Mouse (Mus musculus) lung, postnatal 36 days (tissue): ENCODE data around the gene Il33.
A peak's percentile ranks its signal among the peaks of the same experiment; 100 is the strongest.
"Not testable (repeated sequence)": the region's sequence is repeated elsewhere in the genome, so short reads cannot be mapped to it uniquely, and the experiment has no call there.

Experiments
- DNase-seq: peaks from one replicate; pipeline ENCODE4 v3.0.0; 2022; ENCODE audit warnings: mixed read lengths

Il33 gene

GRCm38 (mm10) chr19:29940239-29940638 is 15.3 kb downstream of the Il33 start:
- DNase-seq = no peak

- no peak for DNase-seq
Measured at GRCm38 (mm10) chr19:29941208-29941607, 16.3 kb downstream of the Il33 start.

- DNase-seq = peak; percentile 64
Measured at GRCm38 (mm10) chr19:29942358-29942757, 17.4 kb downstream of the Il33 start.

- DNase-seq = no peak
Measured at GRCm38 (mm10) chr19:29944426-29944825, 19.5 kb downstream of the Il33 start.

DNA sequence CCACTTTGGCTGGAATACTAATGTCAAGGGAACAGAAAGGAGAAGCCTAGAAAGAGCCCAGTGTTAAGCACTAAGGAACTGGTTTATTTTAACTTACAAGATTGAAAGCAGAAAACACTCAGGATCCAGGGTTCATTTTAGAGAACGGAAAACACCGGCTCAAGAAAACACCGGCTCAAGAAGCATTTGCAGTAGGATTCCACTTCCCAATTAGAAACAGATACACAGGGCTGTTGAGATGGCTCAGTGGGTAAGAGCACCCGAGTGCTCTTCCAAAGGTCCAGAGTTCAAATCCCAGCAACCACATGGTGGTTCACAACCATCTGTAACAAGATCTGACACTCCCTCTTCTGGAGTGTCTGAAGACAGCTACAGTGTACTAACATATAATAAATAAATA is 20.0 kb downstream of the Il33 start:
- DNase-seq = not testable (repeated sequence)

DNA sequence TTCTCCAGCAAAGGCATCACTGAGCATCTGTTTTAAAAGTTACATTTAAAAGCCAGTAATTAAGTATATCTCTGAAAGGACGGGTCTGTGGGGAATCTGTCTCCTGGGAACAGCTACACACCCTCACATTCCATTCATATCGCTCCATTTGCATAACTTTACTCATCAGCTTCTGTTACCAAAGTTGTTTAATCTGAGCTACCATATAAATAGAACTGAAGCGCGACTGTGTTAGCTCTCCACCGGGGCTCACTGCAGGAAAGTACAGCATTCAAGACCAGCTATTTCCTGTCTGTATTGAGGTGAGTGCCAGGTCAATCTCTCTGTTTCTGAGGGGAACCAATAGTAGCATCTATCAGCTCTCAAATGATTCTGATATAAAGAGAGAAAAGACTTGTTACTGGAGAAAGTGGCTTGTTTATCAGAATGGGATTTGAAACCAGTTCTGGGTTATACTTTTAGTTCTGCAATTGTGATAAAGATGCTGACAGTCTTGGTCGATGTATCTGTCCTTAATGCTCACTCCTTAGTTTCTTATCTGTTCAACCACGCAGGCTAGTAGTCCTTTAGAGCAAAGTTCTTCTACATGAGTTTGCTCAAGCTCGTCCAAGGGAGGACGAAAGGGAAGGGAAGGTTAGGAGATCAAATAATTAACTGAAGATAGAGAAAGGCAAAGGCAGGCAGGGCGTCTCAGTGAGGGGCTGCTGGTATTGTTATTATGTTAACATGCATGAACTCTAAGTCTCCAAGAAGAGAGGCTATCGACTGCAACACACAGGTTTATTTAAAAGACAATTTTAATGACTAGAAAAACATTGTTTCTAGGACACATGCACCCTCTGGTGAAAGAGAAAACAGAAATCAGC is 20.9 kb downstream of the Il33 start:
- no peak for DNase-seq

DNA sequence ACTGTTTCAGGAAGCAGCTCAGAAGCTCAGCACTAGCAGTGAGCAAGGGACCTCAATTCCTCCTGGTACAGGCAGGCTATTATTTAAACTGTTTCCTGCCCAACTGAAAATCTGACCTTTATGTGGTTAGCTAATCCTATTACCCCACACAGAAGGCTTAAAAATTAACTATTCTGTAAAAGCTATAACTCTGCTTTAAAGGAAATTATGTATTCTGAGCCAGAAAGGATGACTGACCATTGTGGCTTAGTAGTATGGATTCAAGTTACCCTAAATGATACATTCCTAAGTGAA is 21.5 kb downstream of the Il33 start:
- no peak for DNase-seq

- no peak for DNase-seq
Measured at GRCm38 (mm10) chr19:29947056-29947455, 22.1 kb downstream of the Il33 start.

GRCm38 (mm10) chr19:29947891-29948801 is 23.2 kb downstream of the Il33 start:
- DNase-seq = peak; percentile 91

DNA sequence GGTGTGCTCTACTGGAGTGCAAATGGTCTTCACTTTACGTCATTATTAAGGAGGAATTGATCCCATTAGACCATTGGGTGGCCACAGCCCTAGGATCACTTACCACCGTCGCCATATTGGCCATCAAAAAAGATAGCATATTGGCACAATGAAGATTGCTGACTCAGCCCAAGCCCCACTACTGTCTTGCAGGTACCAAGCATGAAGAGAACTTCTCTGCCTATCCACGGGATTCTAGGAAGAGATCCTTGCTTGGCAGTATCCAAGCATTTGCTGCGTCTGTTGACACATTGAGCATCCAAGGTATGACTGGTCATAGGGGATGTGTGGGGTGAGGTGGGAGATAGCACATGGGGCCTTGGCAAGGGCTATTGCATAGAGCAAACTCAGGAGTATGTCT is 27.6 kb downstream of the Il33 start:
- DNase-seq = no peak

- DNase-seq = no peak
Measured at GRCm38 (mm10) chr19:29953833-29954232, 28.9 kb downstream of the Il33 start.

DNA sequence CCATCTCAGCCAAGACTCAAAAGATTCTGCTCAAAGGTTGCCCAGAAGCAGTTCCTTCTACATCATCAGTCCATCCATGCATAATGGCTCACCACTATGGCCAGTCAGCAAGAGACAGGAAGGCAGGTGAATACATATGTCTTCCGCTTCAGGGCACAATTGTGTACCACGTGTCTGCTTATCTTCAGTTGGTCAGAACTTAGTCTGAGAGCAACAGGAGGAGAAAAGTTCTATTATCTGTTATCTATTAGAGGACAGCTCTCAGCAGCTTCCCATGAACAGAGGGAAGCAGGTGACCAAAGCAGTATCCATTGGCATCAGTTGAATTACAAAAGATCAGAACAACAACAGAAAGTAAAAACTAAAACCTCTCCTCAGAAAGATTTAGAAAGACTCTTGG is 30.5 kb downstream of the Il33 start:
- no peak for DNase-seq

- DNase-seq = no peak
Measured at GRCm38 (mm10) chr19:29960906-29961305, 36.0 kb downstream of the Il33 start.

DNA sequence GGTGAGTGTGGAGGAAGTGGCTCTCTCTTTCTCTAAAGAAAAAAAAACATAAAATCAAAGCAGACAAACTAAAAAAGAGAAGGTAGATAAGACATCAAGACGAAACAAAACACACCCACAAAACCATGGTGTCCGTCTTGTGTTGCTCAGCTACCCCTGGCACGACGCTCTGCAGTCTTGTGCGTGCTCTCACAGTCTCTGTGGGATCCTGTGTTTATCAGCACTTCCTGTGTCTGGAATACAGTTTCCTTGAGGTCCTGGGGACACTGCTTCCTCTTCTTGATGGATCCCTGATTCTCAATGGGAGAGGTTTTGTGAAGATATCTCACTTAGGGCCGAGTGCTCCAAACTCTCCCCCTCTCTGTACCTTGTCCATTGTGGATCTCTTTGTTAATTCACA is 36.9 kb downstream of the Il33 start:
- peak; percentile 25 for DNase-seq

DNA sequence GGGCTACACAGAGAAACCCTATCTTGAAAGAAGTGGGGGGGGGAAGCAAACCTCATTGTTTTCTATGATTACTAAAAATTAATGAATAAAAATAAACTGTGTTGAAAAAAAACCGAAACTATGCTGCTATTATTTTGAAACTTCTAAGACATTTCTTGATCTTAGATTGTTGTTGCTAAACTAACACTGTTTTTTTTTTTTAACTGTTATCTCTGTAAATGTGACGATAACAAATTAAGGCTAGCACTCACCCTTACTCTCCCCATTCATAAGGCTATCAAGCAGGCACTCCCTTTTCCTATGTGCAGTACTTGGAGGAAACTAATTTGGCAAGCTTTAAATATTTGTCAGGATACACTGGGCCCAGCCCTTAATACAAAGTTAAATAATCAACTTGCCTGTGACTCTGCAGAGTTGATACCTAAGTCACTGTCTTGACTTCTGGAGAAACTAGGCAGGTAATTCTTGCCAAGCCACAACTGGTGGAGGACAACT is 38.7 kb downstream of the Il33 start:
- DNase-seq = peak; percentile 14

DNA sequence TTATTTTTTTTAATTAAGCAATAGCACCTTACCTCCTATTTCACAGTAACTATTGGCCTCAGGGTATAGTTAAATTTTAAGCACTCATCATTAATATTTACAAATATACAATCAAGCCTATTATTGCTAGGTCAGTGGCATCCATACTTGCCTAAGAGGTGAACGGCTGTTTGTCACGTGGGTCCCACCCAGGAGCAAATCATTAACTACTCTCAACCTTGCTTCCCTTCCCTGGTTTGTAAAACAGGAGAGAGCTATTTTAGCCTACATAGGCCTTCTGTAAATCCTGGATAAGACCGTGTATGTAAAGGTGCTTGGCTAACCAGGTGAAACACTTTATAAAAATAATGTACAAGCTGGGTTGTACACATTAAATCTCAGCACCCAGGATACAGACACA is 43.0 kb downstream of the Il33 start:
- DNase-seq = no peak

DNA sequence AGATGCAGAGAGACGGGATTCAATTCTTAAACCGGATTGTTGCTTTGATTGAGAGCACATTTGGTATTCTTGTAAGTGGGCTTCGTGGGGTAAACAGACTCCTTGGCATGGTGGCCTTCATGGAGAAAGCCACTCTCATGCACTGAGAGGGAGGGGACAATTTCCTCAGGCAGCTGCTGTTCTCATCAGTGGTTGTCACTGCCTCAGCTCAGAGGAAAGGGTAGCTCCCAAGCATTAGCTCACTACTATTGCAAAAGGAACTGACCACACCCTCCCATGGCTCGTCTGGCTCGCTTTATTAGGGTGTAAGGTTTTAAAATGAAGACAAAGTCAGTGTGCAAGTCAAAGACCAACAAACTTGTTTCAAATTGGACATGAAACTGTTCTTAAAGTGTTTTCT is 48.5 kb downstream of the Il33 start:
- peak; percentile 25 for DNase-seq

DNA sequence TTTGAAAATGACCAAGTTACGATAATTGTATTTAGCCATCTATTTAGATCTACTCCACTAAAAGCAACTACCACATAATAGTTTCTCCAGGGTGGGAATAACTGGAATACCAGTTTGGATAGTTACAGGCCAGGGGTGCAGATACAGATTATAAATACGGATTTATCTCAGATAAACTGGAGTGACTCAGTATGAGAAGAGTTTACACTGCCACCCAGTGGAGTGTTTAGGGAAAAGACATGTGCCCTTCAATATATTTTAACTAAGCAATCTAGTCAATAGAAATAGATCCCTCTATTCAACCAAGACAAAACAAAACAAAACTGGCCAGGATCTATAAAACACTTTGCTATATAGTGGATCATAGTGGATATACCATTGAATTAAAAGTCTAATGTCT is 53.9 kb downstream of the Il33 start:
- peak; percentile 71 for DNase-seq

GRCm38 (mm10) chr19:29979452-29980089 is 54.7 kb downstream of the Il33 start:
- no peak for DNase-seq

DNA sequence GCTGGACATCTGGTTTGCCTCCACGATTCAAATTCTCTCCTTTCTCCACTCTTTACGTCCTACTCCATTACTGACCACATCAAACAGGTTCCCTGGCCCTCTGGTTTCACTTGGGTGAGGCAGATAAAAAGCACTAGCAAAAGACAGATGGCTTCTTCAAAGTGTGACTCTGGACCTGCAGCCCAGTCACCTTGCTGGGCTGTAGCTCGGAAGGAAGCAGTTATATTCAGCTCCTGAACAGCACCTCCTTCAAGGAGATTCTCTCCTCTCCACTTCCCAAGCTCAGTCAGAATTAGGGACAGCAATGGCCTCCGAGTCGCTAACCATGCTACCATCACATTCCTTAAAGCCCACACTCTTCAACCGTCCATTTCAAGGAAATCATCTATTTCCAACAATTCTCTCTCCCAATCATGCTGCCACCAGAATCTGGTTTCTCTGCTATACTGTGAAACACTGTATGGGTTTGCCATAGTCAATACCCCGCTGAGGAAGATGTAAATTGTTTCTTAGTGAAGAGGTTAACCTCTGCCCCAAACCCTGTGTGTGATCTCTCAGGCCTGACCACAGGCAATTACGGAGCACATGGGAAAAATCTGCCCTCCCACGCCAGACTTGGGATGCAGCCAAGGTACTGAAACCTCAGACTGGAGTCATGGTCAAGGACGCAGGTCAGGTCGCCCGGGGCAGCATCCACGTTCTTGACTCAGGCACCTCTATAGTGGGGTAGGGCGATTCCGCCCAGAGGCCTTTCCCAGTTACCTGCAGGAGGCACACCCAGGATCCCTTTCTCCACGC is 59.5 kb downstream of the Il33 start:
- peak; percentile 30 for DNase-seq

GRCm38 (mm10) chr19:29986464-29987091 is 61.7 kb downstream of the Il33 start:
- DNase-seq = no peak
